Mouse (Mus musculus): ENCODE data around the gene Tbc1d5.

DNA sequence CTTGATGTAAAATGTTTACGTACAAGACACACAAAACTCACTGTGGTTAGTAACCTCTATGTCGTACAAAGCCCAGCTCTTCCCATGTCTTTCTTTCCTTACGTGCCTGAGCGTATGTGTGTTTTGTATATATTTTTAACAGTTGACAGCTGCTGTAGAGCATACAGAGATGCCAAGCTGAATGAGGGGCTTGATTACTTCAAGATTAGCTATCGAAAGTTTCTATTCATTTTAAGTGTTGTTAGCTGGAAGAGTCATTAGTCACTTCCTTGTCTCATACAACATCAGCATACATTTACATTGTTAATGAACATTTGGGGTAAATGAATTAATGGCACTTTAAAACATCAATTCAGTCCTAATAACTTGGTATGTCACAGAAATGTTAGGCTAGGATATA is 155.9 kb downstream of the Tbc1d5 start:
- TF ChIP-seq POLR2A (IDR thresholded peaks at IDR 0.05; ENCODE audit: control insufficient read depth, extremely low read depth, insufficient read depth, low read length, poor library complexity) (no peak), CTCF (IDR thresholded peaks at IDR 0.05; ENCODE audit: borderline replicate concordance, control insufficient read depth, extremely low read depth, insufficient read depth, low read length, poor library complexity) (no peak)

All from thymus, adult 2 months (tissue).